Mouse (Mus musculus): ENCODE measurements around the gene Nostrin. TPM values are rescaled to one million over a fixed set of nuclear protein-coding genes. Genes with fewer than 3 reads are reported as not detected.

Nostrin gene
- total and polyA plus RNA-seq, 3 experiments: 0.47 TPM; not detected in 2

DNA sequence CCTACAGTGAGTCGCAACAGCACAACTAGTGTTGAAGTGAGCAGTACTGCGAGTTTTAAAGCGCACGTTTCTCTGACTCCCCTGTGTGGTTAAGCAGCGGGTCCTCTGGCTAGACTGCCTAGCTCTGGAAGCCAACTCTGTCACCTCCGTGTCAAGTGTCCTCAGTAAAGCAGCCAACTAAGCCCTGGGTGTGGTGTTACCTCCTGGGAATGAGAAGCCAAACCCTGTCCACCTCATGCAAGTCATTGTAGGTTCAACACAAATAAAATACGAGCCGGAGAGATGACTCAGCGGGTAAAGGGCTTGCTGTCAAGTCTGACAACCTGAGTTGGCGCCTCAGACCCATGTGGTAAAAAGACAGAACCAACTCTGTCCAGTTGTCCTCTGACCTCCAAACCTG, 13.6 kb downstream of the Nostrin start:
- no peaks in the 10 kb centered on the region for H3K79me2 ChIP-seq (ENCODE audit: control insufficient read depth, insufficient read depth, low read length, poor library complexity)
- H3K9ac ChIP-seq (ENCODE audit: control insufficient read depth, low read depth, low read length, poor library complexity, severe bottlenecking): no peak overlapping the region
- no peak for TF ChIP-seq MEF2A (IDR thresholded peaks at IDR 0.05; ENCODE audit: extremely low read depth, insufficient replicate concordance, low read depth, low read length, poor library complexity, severe bottlenecking)
- TF ChIP-seq SMC3 (IDR thresholded peaks at IDR 0.05; ENCODE audit: low read depth, low read length): no peak
- TF ChIP-seq E2F4 (IDR thresholded peaks at IDR 0.05; ENCODE audit: borderline replicate concordance, low read depth, low read length): no peak
- TF ChIP-seq SIN3A (IDR thresholded peaks at IDR 0.05; ENCODE audit: low read length): no peak
- no peaks in the 10 kb centered on the region for H3K36me3 ChIP-seq (ENCODE audit: control insufficient read depth in 1 of 2, insufficient read depth in 2 of 2, low read length in 2 of 2)
- no peaks in the 10 kb centered on the region for H3K4me1 ChIP-seq (ENCODE audit: control insufficient read depth in 1 of 2, insufficient read depth in 2 of 2, low read length in 2 of 2)
- no peaks in the 10 kb centered on the region for H3K9me3 ChIP-seq (replicated peaks; ENCODE audit: insufficient read depth, low read length)
- H3K4me3 ChIP-seq (ENCODE audit: control insufficient read depth in 1 of 2, insufficient read depth in 1 of 2, low read depth in 2 of 2, low read length in 2 of 2): no peak overlapping the region
- no peak for DNase-seq (ENCODE audit: low read depth, low spot score)
- no peak overlapping the region for H3K27ac ChIP-seq (ENCODE audit: control insufficient read depth, low read depth, low read length)
- no peaks in the 10 kb centered on the region for H3K27me3 ChIP-seq (ENCODE audit: control insufficient read depth in 1 of 2, insufficient read depth in 2 of 2, low read length in 2 of 2)

DNA sequence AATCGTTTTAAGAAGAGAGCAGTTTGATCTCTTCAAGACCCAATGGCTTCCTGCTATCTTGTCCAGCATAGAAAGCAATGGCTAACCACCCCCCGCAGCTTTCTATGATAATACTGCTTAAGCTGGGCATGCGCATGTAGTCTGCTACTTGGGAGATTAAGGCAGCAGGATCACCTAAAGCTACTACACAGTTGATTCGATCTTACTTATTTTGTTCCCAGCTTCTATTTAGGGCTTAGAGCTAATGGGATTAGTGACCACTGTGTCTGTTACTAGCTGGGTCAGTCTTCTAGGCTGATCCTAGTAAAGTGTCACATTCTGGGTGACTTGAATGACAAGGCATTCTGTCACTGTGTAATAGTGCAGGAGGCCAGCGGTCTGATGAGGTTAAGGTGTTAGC, 15.2 kb downstream of the Nostrin start:
- TF ChIP-seq ELF1 (IDR thresholded peaks at IDR 0.05; ENCODE audit: low read depth, low read length): no peak
- no peak overlapping the region for H3K27ac ChIP-seq (ENCODE audit: control insufficient read depth, low read depth, low read length)
- H3K27me3 ChIP-seq (ENCODE audit: control insufficient read depth in 1 of 2, insufficient read depth in 2 of 2, low read length in 2 of 2): no peaks in the 10 kb centered on the region
- no peak overlapping the region for H3K4me3 ChIP-seq (ENCODE audit: control insufficient read depth in 1 of 2, insufficient read depth in 1 of 2, low read depth in 2 of 2, low read length in 2 of 2)
- H3K9me3 ChIP-seq (replicated peaks; ENCODE audit: insufficient read depth, low read length): no peaks in the 10 kb centered on the region
- no peak for DNase-seq (ENCODE audit: low read depth, low spot score)
- H3K9ac ChIP-seq (ENCODE audit: control insufficient read depth, low read depth, low read length, poor library complexity, severe bottlenecking): no peak overlapping the region
- no peaks in the 10 kb centered on the region for H3K36me3 ChIP-seq (ENCODE audit: control insufficient read depth in 1 of 2, insufficient read depth in 2 of 2, low read length in 2 of 2)
- no peaks in the 10 kb centered on the region for H3K4me1 ChIP-seq (ENCODE audit: control insufficient read depth in 1 of 2, insufficient read depth in 2 of 2, low read length in 2 of 2)
- no peaks in the 10 kb centered on the region for H3K79me2 ChIP-seq (ENCODE audit: control insufficient read depth, insufficient read depth, low read length, poor library complexity)

DNA sequence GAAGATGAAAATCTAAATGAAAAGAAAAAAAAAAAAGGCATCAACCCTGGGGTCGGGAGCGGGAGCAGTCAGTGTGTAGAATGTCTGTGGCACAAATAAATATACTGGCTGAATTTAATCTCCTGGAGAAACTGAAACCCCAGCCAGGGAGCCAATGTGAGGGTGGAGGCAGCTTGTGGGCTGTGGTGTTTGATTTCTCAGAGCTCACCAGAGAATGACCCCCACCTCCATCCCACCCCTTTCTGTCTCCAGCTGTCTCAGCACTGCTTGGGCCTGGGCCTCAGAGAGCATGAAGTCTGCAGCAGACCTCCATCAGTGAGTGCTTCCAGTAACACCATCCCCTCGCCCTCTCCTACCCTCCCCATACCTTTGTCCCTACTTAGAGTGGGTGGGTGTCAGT, 20.3 kb downstream of the Nostrin start:
- H3K4me3 ChIP-seq (ENCODE audit: control insufficient read depth in 1 of 2, insufficient read depth in 1 of 2, low read depth in 2 of 2, low read length in 2 of 2): no peak overlapping the region
- H3K27ac ChIP-seq (ENCODE audit: control insufficient read depth, low read depth, low read length): no peak overlapping the region
- no peaks in the 10 kb centered on the region for H3K36me3 ChIP-seq (ENCODE audit: control insufficient read depth in 1 of 2, insufficient read depth in 2 of 2, low read length in 2 of 2)
- no peak for DNase-seq (ENCODE audit: low read depth, low spot score)
- TF ChIP-seq GABPA (IDR thresholded peaks at IDR 0.05; ENCODE audit: low read depth, low read length) (no peak), BHLHE40 (IDR thresholded peaks at IDR 0.05; ENCODE audit: borderline replicate concordance, low read depth, low read length) (no peak), USF2 (IDR thresholded peaks at IDR 0.05; ENCODE audit: borderline replicate concordance in 1 of 2, insufficient read depth in 1 of 2, low read depth in 1 of 2, low read length in 2 of 2) (no peak), SIN3A (IDR thresholded peaks at IDR 0.05; ENCODE audit: low read length) (no peak), ZC3H11A (IDR thresholded peaks at IDR 0.05; ENCODE audit: low read depth, low read length) (no peak), ZMIZ1 (IDR thresholded peaks at IDR 0.05; ENCODE audit: low read depth, low read length) (no peak), ZNF384 (IDR thresholded peaks at IDR 0.05; ENCODE audit: low read depth, low read length) (no peak), ZKSCAN1 (IDR thresholded peaks at IDR 0.05; ENCODE audit: low read depth, low read length) (no peak), NRF1 (IDR thresholded peaks at IDR 0.05; ENCODE audit: insufficient read depth, low read depth, low read length, poor library complexity, severe bottlenecking) (no peak), POLR2A (IDR thresholded peaks at IDR 0.05; ENCODE audit: control insufficient read depth in 1 of 2, insufficient read depth in 1 of 2, low read depth in 1 of 2, low read length in 2 of 2, poor library complexity in 1 of 2) (no peak), MAZ (IDR thresholded peaks at IDR 0.05; ENCODE audit: low read depth, low read length) (no peak), UBTF (IDR thresholded peaks at IDR 0.05; ENCODE audit: borderline replicate concordance, insufficient read depth, low read depth, low read length) (no peak), JUND (IDR thresholded peaks at IDR 0.05; ENCODE audit: low read depth, low read length) (no peak), ETS1 (IDR thresholded peaks at IDR 0.05; ENCODE audit: low read depth, low read length) (no peak)
- H3K27me3 ChIP-seq (ENCODE audit: control insufficient read depth in 1 of 2, insufficient read depth in 2 of 2, low read length in 2 of 2): no peaks in the 10 kb centered on the region
- H3K79me2 ChIP-seq (ENCODE audit: control insufficient read depth, insufficient read depth, low read length, poor library complexity): no peaks in the 10 kb centered on the region
- H3K9me3 ChIP-seq (replicated peaks; ENCODE audit: insufficient read depth, low read length): no peaks in the 10 kb centered on the region
- no peak overlapping the region for H3K9ac ChIP-seq (ENCODE audit: control insufficient read depth, low read depth, low read length, poor library complexity, severe bottlenecking)
- no peaks in the 10 kb centered on the region for H3K4me1 ChIP-seq (ENCODE audit: control insufficient read depth in 1 of 2, insufficient read depth in 2 of 2, low read length in 2 of 2)
